In genomic region chr10:25702146-25702545, GRCm38 (mm10) we compare ENCODE assay signal across 16 mouse cellular contexts.
"Had no signal": no experiment of that assay in that cellular context is flagged by ENCODE, and none has a peak within 500 bp of the region (broad histone marks: within the 10 kb centered on the region; RNA-seq: fewer than 3 reads in every experiment).

No protein-coding gene starts in this region.

- ATAC-seq: hindbrain, embryonic 16.5 days; inflammation-experienced regulatory T-cells, adult 6 months; intestine, embryonic 15.5 days; intestine, postnatal 0 days had no signal

- DNase-seq: gastrocnemius, adult 2 months; gastrocnemius, postnatal 10 days; gastrocnemius, postnatal 25 days; heart, adult 2 months; heart, postnatal 4 days; kidney, adult 18-20 months; kidney, adult 8-10 months; kidney, postnatal 10 days; kidney, postnatal 25 days; kidney, postnatal 4 days; liver; liver, embryonic 13.5 days had no signal
